Mouse (Mus musculus) erythroblast, adult 5-6 weeks (primary cell): Measurements from ENCODE around the gene Ankef1. TPM values are rescaled to one million over a fixed set of nuclear protein-coding genes. Genes with fewer than 3 reads are reported as not detected.

Experiments used
- ATAC-seq: replicated peaks from 2 replicates; pipeline ENCODE4 v1.8.0; 2016; ENCODE audit warnings: moderate number of reproducible peaks, mild to moderate bottlenecking, moderate TSS enrichment, inconsistent platforms; ENCODE audit not compliant: poor library complexity, low FRiP score, severe bottlenecking
- total RNA-seq, 2 experiments: library from RNA; stranded (forward) in 1 of 2; stranded (reverse) in 1 of 2; fragments of 150-400 nt in 1 of 2; fragments of 200-764, 138-1000 nt in 1 of 2; gene quantifications; 2 replicates each; pipeline versions ENCODE4 v1.2.3 to v1.2.4; 2015 to 2017; ENCODE audit warnings: low replicate concordance in 2 of 2

Gene Ankef1
- not detected in 2 replicates for total RNA-seq (2015; ENCODE audit: low replicate concordance)
- 0.26 TPM in 1 of 2 replicates, not detected in the other for total RNA-seq (2017; ENCODE audit: low replicate concordance)

GRCm38 (mm10) chr2:136501651-136502050 lies at the start of gene Ankef1:
Gene Ankef1 (plus strand): TSS chr2:136501910.
- ATAC-seq = no peak

GRCm38 (mm10) chr2:136456468-136456867 lies 45.2 kb upstream of the Ankef1 start:
- no peak for ATAC-seq

- no peak for ATAC-seq
Measured at GRCm38 (mm10) chr2:136456875-136457274, 44.8 kb upstream of the Ankef1 start.

DNA sequence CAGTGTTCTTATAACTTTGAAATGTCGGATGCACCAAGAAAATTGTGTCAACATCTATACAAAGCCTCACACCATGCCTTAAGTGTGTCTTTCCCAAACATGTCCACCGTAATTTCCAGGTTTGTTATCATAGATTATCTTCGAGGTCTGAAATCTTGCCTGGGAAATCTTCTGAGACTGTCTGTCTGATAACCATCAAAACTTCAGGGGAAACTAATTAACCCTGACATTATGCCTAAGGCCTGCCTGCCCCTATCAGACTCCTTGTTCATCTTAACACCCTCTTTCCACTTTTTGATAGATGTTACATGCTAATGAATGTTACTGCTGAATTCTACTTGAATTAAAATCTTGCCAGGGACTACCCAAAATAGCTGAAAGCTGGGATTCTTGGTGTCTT lies 24.1 kb upstream of the Ankef1 start:
- no peak for ATAC-seq

DNA sequence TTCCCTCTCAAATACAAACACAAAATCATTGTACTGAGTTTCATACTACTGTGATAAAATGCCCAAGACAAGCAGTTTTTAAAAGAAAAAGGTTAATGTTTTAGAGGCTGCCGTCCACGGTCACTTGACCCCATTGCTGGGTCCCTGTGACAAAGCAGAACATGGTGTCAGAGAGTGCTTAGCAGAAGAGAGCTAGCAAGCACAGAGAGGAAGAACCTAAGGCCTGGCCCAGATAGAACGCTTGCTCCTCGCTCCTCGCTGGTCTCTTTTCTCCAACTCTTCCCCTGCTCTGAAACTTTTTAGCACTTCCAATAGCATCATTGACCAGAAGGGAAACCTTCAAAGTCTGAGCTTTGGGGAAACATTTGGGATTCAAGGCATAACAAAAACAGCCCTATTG lies 19.4 kb upstream of the Ankef1 start:
- no peak for ATAC-seq

DNA sequence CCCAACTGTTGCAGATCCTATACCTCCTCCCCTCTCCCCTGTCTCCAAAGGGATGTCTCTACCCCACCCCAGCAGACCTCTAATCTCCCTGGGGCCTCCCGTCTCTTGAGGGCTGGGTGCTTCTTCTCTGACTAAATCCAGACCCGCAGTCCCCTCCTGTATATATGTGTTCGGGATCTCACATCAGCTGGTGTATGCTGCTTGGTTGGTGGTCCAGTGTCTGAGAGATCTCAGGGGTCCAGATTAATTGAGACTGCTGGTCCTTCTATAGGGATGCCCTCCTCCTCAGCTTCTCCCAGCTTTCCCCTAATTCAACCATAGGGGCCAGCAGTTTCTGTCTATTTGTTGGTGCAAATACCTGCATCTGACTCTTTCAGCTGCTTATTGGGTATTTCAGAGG lies 18.7 kb upstream of the Ankef1 start:
- no peak for ATAC-seq

- no peak for ATAC-seq
Measured at GRCm38 (mm10) chr2:136484955-136485354, 16.8 kb upstream of the Ankef1 start.

- ATAC-seq = no peak
Measured at GRCm38 (mm10) chr2:136485401-136485800, 16.3 kb upstream of the Ankef1 start.

DNA sequence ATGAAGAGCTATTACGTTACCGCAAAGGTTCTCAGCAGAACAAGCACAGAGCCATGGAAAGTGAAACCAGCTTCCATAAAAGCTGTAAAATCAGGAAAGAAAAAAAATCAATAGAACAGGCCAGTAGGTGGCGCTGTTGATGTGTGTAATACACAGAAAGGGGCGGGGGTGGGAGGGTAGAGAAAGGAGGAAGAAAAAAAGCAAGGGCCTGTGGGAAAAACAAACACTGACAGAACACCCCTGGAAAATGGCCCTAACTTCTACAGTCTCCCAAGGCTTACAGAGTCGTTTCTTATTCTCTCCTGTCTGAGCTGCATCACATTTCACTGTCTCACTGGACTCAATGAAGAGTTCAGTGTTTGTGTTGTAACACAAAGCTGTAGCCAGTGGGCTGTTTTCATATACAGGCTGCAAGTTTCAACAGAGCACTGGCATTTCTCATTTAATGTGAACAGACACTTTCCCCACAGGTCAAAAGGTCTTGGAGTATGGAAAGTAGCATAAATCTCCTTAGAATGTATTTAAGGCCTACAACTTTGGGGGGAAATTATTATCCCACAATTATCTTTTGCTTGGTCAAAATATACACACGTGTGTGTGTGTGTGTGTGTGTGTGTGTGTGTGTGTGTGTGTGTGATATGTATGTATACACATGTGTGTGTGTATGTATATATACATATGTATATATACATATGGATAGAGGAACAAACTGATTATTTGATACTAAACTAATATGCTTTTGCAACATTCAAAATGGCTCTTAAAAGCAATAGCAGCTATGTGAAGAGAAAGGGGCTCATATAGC lies 15.7 kb upstream of the Ankef1 start:
- no peak for ATAC-seq

DNA sequence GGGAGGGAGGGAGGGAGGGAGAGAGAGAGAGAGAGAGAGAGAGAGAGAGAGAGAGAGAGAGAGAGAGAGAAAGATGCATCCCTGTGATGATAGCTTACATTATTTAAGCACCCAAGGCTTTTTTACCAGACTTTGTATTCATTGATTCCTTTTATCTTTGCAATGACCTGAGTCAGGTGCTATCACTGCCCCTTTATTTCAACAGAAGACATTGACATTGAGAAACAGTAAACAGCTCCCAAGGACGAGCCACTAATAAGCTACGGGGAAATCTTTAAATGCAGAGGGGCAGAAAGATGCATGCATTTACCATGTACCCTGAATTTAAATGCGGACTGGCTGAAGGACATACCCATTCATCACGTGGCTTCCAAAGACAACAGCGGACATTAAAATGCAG lies 14.7 kb upstream of the Ankef1 start:
- ATAC-seq = no peak

GRCm38 (mm10) chr2:136511073-136511472 lies 9.4 kb downstream of the Ankef1 start:
- no peak for ATAC-seq

GRCm38 (mm10) chr2:136511756-136512155 lies 10.0 kb downstream of the Ankef1 start:
- ATAC-seq = no peak

- ATAC-seq = no peak
Measured at GRCm38 (mm10) chr2:136512802-136513201, 11.1 kb downstream of the Ankef1 start.

GRCm38 (mm10) chr2:136513806-136514205 lies 12.1 kb downstream of the Ankef1 start:
- no peak for ATAC-seq

- no peak for ATAC-seq
Measured at GRCm38 (mm10) chr2:136515501-136515900, 13.8 kb downstream of the Ankef1 start.

GRCm38 (mm10) chr2:136528937-136529336 lies 27.2 kb downstream of the Ankef1 start:
- ATAC-seq = no peak

DNA sequence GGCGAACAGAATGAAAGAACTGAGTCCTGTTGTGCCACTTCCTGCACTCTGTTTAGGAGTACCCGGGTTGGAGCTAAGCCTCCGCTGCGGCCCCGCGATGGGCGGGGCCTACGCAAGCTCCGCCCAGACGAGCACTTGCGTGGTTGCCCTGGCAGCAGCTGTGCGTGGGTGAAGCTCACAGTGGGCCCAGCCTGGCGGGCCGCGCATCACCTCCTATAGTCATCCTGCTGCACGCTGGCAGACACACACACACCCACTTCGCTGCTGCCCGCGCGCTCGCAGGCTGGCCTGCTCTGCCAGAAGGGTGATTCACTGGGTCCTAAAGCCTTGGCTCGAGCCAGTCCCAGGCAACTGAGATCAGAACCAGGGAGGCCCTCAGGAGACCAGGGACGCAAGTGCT lies 30.3 kb downstream of the Ankef1 start:
- no peak for ATAC-seq

GRCm38 (mm10) chr2:136558020-136558419 lies 56.3 kb downstream of the Ankef1 start:
- ATAC-seq = no peak

DNA sequence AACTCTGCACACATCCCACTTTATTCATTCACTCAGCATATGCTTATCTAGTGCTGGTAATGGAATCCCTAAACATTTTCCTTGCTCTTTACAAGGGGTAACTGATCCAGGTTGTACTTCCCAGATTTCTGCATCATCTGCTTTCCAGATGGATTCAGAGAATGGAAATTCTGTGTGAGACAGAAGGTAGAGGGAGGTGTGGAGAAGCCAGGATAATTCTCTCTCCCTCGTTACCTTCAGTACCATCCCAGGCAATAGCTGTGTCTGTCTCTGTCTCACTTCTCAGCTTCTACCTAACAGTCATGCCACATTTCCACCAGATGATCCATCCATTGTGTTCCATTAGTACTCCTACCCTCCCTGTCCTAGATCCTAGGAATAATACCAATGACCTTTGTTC lies 60.6 kb downstream of the Ankef1 start:
- no peak for ATAC-seq

GRCm38 (mm10) chr2:136570856-136571255 lies 69.1 kb downstream of the Ankef1 start:
- ATAC-seq = no peak

DNA sequence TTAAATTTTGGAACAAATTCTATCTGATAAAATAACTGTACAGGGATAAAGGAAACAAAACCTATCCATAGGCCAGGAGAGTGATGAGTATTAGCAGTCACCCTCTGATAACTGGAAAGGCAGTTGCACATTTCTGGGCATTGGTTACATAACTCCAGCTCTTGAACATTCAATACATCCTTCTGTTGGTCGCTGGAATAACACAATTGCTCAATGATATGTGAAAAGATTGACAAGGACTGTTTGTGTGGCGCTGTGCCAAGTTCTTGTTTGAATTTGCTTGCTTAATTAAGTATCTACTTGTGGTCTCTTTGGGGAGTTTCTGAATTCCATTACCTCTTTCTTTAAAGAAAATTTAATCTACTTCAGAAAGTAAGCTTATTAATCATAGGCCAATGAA lies 81.1 kb downstream of the Ankef1 start:
- ATAC-seq = no peak

GRCm38 (mm10) chr2:136588811-136589210 lies 87.1 kb downstream of the Ankef1 start:
- no peak for ATAC-seq
